Mouse (Mus musculus) liver, adult 2 months (tissue): ENCODE measurements around the gene Cipc.

Experiments used
- CTCF ChIP-seq: fragments of 200-500 bp; IDR thresholded peaks from 2 replicates; pipeline ENCODE4 v1.5.1; 2011; ENCODE audit warnings: low read depth, low read length, control low read depth
- POLR2A ChIP-seq: fragments of 200-500 bp; IDR thresholded peaks from 2 replicates; pipeline ENCODE4 v1.6.1; 2011; ENCODE audit warnings: low read length, control low read depth; ENCODE audit not compliant: insufficient read depth; ENCODE audit errors: extremely low read depth

- TF ChIP-seq POLR2A (no peak), CTCF (no peak)
Observed at GRCm38 (mm10) chr12:86930934-86931729, 15.7 kb upstream of the Cipc start.
